Mouse (Mus musculus) frontal cortex, postnatal 36 days (tissue): ENCODE measurements around the gene Camk1g.

Experiments
- DNase-seq, 2 experiments: peaks; one replicate each; pipeline ENCODE4 v3.0.0; 2022; ENCODE audit warnings: low spot score in 2 of 2

Gene Camk1g

GRCm38 (mm10) chr1:193373906-193374413 is 3.9 kb upstream of the Camk1g start:
- DNase-seq, result no peak

- no peak for DNase-seq
Observed at GRCm38 (mm10) chr1:193369091-193369490, 1.0 kb downstream of the Camk1g start.

GRCm38 (mm10) chr1:193368055-193368454 is 2.0 kb downstream of the Camk1g start:
- peak; percentile 80 for DNase-seq

DNA sequence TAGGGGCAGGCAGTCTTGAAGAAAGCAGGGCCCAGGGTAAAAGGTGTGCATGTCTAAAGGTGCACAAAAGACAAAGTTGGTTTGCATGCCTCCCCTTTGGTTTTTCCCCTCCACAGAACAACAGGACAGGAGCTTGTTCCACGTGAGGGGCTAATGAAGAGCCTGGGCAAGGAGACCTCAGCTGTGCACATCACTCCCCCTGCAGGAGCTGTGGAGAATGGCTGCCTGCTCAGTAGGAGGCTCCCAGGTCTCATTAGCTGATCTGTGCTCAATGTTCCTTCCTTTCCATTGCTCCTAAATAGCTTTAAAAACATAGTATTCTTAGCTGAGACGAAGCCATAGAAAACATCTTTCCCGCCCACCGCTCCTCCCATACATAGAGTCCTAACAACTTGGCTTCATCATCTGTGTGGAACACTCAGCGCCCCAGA is 6.3 kb downstream of the Camk1g start:
- DNase-seq, result peak; percentile 52 to 64

DNA sequence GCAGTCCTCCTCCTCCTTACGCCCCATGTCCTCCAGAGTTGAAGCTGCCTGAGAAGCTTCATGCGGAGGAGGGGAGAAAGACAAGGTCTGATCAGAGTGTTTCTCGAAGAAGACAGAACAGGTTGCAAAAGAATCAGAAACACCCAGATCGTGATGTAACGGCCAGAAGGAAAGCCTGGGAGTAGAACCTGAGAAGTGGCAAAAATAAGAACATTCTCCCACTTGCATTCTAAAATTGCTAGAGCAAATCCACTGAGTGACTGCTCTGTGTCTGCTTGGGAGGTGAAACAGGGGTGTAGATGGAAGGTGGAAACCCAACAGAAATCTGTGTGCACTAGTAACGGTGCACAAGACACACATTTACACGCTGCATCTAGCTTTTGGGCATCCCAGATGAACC is 8.0 kb downstream of the Camk1g start:
- DNase-seq, result no peak

DNA sequence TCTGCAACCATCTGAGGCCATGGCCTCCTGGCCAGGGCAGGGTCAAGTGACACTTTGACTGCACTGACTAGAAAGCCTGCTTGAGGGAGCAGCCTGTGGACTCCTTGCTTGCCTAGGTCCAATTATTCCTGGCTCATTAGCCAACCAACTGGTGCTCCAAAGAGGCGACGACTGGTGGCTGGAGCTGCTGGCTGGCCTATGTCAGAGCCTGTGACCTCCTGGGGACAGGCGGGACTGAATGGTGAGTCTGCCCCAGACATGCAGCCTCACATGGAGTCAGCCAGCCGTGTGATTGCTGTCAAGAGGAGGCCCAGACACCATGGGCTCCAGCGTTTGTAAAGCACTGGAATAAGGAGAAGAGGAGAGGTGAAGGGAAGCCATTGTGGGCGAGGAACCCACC is 8.9 kb downstream of the Camk1g start:
- no peak for DNase-seq

- DNase-seq, result no peak
Observed at GRCm38 (mm10) chr1:193359199-193359598, 10.9 kb downstream of the Camk1g start.

DNA sequence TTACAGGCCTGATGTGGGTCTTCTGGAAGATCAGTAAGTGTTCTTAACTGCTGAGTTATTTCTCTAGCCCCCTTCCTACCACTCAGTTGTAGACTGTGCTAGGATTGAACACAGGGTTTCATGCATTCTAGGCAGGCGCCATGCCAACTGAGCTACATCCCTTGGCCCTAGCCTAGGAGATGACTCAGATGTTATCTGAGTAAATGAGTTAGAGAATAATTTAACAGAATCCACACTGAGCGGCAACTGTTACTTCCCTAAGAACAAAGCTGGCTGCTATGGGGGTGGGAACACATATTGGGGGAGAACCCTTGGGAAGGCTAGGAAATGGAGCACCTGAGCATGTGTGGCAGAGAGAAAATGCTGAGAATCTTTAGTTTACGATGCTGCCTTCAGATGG is 18.5 kb downstream of the Camk1g start:
- DNase-seq, result peak in 1 of 2 experiments; percentile 46

- DNase-seq, result peak in 1 of 2 experiments; percentile 80
Observed at GRCm38 (mm10) chr1:193350546-193350801, 19.6 kb downstream of the Camk1g start.

- no peak for DNase-seq
Observed at GRCm38 (mm10) chr1:193349702-193350545, 20.2 kb downstream of the Camk1g start.

DNA sequence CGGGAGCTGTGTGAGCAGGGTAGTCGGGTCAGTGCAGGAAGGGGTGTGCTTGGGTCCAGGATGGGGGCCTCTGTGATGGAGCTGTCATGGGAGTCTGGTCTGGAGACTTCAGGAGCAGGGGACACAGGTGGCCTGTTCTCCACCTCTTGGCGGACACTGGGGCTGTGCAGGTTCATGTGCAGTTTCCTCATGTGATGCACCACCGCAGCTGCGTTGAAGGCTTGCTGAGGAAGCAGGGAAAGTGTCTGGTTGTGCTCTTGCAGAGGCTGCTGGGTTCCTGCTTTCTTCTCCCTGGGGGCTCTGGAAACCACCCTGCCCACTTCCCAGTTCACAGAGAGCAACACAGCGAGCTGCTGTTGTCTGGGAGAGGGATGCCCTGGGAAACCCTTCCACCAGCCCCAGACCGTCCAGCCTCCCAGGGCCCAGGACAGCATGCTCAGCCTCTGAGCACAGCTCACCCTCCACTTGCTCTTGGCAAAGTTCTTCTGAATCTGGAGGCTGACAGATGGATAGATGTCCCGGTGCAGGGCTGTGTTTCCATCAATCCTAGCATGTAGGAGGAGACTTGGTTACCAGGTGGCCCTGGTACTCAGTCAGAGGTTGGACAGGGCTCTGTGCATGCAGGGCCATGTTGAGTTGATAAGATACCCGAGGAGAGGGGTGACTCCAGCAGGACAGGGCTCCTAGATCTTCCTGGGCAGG is 21.7 kb downstream of the Camk1g start:
- no peak for DNase-seq

- no peak for DNase-seq
Observed at GRCm38 (mm10) chr1:193346908-193347307, 23.2 kb downstream of the Camk1g start.

DNA sequence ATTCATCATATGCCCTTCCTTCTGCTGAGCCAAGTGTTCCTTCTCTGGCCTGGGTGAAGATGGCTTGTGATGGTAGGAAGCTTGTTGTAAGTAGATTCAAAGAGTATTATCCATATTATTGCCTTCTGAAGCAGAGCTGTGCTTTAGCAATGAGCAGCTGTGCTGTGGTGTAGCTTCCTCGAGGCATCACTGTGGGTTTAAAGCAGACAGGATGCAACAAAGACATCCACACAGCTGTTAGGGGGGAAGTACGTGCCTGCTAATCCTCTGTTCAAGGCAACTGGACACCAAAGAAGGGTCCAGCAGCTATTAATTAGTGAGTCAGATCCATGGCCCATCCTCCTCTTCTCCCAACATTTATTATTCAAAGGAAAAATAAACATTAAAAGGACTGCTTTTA is 25.1 kb downstream of the Camk1g start:
- no peak for DNase-seq

DNA sequence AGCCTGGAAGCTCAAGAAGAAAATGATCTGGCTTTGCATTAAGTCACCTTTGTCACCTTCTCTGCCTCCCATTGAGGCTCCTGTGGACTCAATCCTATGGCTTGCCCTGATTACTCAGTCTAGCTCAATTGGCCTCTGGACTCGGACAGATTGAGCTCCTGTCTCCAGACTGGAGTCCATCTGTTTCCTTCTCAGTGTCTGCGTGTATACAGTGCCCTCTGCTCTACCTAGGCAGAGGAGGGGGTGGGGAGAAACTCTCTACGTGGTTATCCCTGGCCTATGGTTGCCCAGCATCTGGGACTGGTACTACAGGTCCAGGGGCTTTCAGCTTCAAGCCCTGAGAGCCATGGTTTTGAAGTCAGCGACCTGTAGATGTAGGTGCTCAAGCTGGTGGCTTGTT is 26.2 kb downstream of the Camk1g start:
- no peak for DNase-seq

DNA sequence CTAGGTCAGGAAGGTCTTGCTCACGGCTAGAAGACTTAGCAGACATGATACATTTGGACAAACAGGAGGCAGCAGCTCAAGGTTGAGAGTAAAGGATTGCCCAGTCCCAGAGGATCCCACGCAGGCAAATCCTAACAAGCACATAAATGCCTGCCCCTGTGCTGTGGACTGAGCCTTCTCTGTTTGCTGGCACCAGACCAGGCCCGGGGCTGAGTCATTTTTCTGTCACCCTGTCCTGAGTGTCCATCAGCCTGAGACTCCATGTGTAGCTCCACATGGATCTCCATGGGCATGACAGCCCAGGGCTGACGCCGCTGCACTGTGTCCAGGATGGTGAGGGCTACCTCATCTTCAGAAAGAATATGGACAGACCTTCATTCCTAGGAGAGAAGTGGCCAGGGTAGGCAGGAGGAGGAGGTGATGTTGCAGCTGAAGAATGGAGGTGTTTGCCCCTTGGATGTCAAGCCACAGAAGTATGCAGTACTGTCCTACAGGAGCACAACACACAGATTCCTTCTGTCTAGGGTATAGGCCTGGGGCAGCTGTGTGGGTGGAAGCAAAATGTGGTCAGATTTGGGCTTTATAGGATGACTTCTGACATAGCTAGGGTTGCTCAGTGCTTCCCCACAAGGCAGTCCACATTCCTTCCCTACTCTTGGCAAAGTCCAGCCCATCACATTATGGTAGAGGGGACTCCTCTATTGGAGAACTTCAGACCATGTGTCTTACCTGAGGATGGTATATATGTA is 27.7 kb downstream of the Camk1g start:
- no peak for DNase-seq

GRCm38 (mm10) chr1:193338363-193338995 is 31.6 kb downstream of the Camk1g start:
- DNase-seq, result peak; percentile 76 to 79

DNA sequence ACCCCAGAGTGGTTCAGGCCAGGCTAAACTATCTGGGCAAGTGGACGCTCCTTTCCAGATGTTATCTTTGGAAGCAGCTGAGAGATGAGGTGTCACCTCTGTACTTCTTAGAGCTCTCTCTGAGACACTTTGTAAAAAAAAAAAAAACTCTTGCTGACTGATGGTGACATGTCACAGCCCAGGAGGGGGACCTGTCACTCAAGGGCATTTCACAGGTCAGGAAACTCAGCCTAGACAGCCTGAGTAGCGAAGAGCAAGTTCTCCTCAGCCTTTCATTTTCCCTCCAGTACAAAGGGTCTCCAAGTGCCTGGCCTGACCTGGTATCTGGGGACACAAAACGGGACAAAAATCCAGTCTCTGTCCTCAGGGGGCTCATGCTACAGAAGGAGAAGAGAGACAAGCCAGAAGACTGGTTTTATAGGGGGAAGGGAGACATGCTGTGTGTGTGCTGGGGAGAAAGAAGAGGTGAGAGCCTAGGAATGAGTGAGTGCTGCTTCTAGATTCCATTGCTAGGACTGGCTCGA is 32.2 kb downstream of the Camk1g start:
- DNase-seq, result no peak

GRCm38 (mm10) chr1:193337018-193337321 is 33.1 kb downstream of the Camk1g start:
- no peak for DNase-seq

DNA sequence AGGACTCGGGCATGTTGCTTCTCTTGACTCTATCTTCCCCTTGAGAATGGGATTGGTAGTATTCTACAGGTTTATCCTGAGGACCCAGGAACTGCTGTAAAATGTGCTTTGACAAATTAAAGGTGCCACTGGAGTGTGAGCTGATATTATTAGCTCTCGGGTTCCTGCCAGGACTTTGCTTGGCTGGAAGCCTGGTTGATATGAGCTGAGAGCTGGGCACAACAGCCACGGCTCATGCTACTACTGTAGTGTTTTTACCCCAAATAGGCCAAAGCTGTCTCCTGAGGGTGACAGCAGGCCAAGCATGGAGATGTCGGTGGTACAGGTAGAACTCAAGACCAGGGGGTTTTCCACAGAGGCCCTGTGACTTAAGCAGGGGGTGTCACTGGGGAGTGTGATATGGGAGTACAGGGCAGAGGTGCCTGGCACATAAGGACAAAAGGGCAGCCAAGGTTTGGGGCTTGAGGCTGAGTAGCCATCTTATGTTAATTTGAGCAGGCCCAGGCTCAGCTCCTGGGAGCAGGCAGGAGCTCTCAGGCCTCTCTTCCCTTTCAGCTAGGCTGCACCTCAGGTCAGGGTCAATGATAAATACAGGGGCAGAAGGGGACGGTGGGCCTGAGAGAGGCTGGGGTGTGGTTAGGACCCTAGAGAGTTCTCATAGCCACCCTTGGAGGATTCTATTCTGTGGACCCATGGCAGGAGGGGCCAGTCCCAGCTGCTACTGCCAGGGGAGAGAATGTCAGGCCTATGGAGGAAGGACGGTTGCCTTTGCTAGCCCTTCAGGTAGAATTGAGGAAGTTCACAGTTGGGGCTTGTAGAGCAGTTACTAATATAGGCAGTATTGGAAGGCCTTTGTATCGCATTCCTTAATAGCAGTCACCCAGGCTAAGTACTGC is 33.7 kb downstream of the Camk1g start:
- DNase-seq, result no peak

- peak; percentile 23 to 38 for DNase-seq
Observed at GRCm38 (mm10) chr1:193334546-193334945, 35.6 kb downstream of the Camk1g start.

DNA sequence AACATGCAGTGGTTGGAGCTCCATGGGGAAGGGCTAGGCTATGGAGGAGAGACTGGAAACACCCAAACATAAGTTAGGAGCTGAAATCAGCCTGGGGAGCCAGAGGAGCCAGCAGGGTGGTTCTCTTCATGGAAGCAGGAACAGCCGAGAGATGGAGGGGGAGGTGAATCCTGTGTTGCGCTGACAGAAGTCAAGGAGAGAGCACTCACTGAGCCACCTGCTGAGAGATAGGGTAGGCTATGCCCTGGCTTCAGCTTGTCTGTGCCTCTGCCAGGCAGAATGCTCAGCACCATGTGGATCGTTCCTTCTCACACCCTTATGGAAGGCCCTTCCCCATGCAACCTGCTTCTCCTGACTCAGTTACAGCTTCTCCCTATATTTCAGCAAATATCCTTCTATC is 36.3 kb downstream of the Camk1g start:
- DNase-seq, result no peak
